Mouse (Mus musculus) neural tube, embryonic 15.5 days (tissue): ENCODE measurements around the gene Aqp6. TPM values are rescaled to one million over a fixed set of nuclear protein-coding genes. Genes with fewer than 3 reads are reported as not detected.

Experiments
- ATAC-seq: fragments of 200-750 bp; cut with Nextera tagmentation; 2 replicates; pipeline ENCODE4 v1.8.0; 2017; ENCODE audit warnings: mild to moderate bottlenecking, moderate TSS enrichment, moderate library complexity; ENCODE audit not compliant: low FRiP score
- H3K27ac ChIP-seq: fragments of 300-500 bp; sonication (generic); replicated peaks from 2 replicates; pipeline ENCODE4 v1.5.1; 2015; ENCODE audit warnings: mild to moderate bottlenecking, inconsistent platforms
- H3K27me3 ChIP-seq: fragments of 300-500 bp; sonication (generic); replicated peaks from 2 replicates; pipeline ENCODE4 v1.6.1; 2015; ENCODE audit warnings: inconsistent platforms
- H3K36me3 ChIP-seq: fragments of 300-500 bp; sonication (generic); 2 replicates; pipeline ENCODE4 v1.6.1; 2015; ENCODE audit warnings: inconsistent platforms
- H3K4me1 ChIP-seq: fragments of 300-500 bp; sonication (generic); 2 replicates; pipeline ENCODE4 v1.6.1; 2015; ENCODE audit warnings: inconsistent platforms
- H3K4me2 ChIP-seq: fragments of 300-500 bp; sonication (generic); 2 replicates; pipeline ENCODE4 v1.6.1; 2015; ENCODE audit warnings: inconsistent platforms, mild to moderate bottlenecking, moderate library complexity
- H3K4me3 ChIP-seq: fragments of 300-500 bp; sonication (generic); replicated peaks from 2 replicates; pipeline ENCODE4 v1.5.1; 2015; ENCODE audit warnings: mild to moderate bottlenecking, inconsistent platforms
- H3K9ac ChIP-seq: fragments of 300-500 bp; sonication (generic); replicated peaks from 2 replicates; pipeline ENCODE4 v1.6.1; 2015; ENCODE audit warnings: mild to moderate bottlenecking, inconsistent platforms
- H3K9me3 ChIP-seq: fragments of 300-500 bp; sonication (generic); replicated peaks from 2 replicates; pipeline ENCODE4 v1.6.1; 2016; ENCODE audit warnings: inconsistent platforms
- WGBS: fragments of 180-500 bp; shearing (Covaris S2); methylation state at CpG from one replicate; pipeline ENCODE4 v1.1.7; 2015; ENCODE audit warnings: mixed read lengths; 5-methylcytosine and 5-hydroxymethylcytosine counted together
- polyA plus RNA-seq: library from polyadenylated mRNA; unstranded; fragments of >200 nt; fragmentation: Nextera tagmentation; extraction: Ambion mirVana; gene quantifications from 2 replicates; pipeline ENCODE4 v1.2.1, GENCODE M21; 2015

Gene Aqp6
- polyA plus RNA-seq, 1 experiment from 2014 or later: 0.64 TPM

DNA sequence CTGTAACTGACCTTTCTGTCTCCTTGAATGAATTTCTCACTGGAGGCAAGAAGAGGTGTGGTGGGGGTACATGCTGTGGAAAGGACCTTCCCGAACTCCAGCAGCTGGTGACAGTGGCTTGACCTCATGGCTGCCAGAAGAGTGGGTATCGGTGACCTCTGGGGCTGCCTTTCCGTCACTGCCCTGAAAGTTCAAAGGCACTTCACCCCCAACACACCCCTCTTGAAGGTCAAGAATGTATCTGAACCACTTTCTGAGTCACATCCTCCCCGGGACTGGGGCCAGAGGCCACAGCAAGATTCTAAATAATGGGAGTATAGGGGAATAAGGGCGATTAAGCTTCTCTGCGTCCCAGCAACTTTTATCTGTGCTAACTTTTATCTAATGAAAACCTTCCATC lies 15.5 kb upstream of the Aqp6 start:
- no peak for ATAC-seq
- Histone ChIP-seq H3K9me3 (no peaks in the 10 kb centered on the region), H3K9ac (no peak overlapping the region), H3K27me3 (peaks cover 93% of the 10 kb centered on the region), H3K4me2 (no peak overlapping the region), H3K27ac (no peak overlapping the region), H3K4me1 (peaks cover 29% of the 10 kb centered on the region), H3K4me3 (no peak overlapping the region), H3K36me3 (no peaks in the 10 kb centered on the region)
- 79% methylated on average over 6 of the region's 6 CpGs for WGBS

DNA sequence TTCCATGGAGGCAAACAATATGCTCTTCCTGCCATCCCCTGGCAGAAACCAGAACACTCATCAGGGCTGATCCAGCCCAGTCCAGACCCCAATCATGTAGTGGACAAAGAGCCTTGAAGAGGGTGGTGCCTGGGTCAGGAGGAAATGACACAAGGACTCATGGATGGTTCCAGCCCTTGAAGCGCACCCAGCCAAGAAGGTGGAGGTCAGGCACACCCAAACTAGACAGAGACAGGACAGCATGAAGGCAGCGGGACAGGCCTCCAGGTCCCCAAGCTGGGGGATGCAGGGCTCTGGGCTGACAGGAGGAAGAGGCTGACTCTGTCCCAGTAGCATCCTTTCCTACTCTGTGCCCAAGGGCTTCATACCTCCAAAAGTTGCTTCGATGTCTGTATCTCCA lies 14.7 kb upstream of the Aqp6 start:
- H3K36me3 ChIP-seq: no peaks in the 10 kb centered on the region
- no peaks in the 10 kb centered on the region for H3K9me3 ChIP-seq
- no peak overlapping the region for H3K27ac ChIP-seq
- no peak overlapping the region for H3K9ac ChIP-seq
- H3K4me2 ChIP-seq: no peak overlapping the region
- no peak for ATAC-seq
- WGBS: 90% methylated on average over 3 of the region's 3 CpGs
- H3K4me3 ChIP-seq: no peak overlapping the region
- peaks cover 34% of the 10 kb centered on the region for H3K4me1 ChIP-seq
- peaks cover 93% of the 10 kb centered on the region for H3K27me3 ChIP-seq

DNA sequence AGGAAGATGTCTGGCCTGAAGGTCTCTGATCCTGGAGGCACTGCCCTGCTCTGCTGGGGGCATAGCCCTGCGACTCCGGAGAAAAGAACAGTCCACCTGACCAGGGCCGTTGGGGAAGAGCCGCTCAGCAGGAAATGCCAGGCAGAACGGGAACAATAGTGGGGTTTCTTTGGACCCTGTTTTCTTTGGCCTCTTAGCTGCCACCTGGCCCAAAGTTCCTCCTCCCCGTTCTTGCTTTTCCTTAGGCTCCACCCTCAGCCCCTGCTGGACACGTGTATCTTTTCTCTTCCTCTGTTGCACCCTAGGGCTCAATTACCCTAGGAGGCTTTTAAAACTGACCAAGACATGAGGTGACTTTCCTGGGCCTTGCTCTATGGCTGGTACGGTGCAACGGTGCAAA lies 12.0 kb upstream of the Aqp6 start:
- H3K9ac ChIP-seq: no peak overlapping the region
- 4% methylated on average over 9 of the region's 9 CpGs for WGBS
- H3K9me3 ChIP-seq: no peaks in the 10 kb centered on the region
- H3K27ac ChIP-seq: no peak overlapping the region
- no peak overlapping the region for H3K4me3 ChIP-seq
- H3K36me3 ChIP-seq: no peaks in the 10 kb centered on the region
- H3K27me3 ChIP-seq: peaks cover 95% of the 10 kb centered on the region
- H3K4me2 ChIP-seq: no peak overlapping the region
- peaks cover 19% of the 10 kb centered on the region for H3K4me1 ChIP-seq
- no peak for ATAC-seq

DNA sequence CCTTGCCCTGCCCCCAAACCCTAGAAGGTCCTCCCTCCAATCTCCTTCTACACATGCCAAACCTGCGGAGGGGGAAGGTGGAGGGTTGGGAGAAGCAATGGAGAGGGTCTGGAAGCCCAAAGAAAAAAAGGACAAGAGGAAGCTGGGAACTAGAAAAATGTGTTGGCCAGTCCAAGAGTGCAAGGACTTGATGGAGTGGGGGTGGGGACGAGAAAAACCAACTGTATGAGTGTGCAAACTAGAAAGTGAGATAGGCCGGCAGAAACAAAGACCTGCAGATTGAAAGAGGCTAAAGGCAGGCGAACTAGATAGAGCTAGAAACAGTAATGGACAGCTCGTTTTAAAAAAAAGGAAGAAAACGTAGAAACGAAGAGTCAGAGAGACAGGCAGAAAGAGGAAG lies 11.5 kb upstream of the Aqp6 start:
- H3K27me3 ChIP-seq: peaks cover 95% of the 10 kb centered on the region
- H3K36me3 ChIP-seq: no peaks in the 10 kb centered on the region
- H3K4me3 ChIP-seq: no peak overlapping the region
- H3K27ac ChIP-seq: no peak overlapping the region
- H3K4me2 ChIP-seq: no peak overlapping the region
- peaks cover 15% of the 10 kb centered on the region for H3K4me1 ChIP-seq
- H3K9ac ChIP-seq: no peak overlapping the region
- no peaks in the 10 kb centered on the region for H3K9me3 ChIP-seq
- no peak for ATAC-seq
- WGBS: 20% methylated on average over 7 of the region's 7 CpGs

DNA sequence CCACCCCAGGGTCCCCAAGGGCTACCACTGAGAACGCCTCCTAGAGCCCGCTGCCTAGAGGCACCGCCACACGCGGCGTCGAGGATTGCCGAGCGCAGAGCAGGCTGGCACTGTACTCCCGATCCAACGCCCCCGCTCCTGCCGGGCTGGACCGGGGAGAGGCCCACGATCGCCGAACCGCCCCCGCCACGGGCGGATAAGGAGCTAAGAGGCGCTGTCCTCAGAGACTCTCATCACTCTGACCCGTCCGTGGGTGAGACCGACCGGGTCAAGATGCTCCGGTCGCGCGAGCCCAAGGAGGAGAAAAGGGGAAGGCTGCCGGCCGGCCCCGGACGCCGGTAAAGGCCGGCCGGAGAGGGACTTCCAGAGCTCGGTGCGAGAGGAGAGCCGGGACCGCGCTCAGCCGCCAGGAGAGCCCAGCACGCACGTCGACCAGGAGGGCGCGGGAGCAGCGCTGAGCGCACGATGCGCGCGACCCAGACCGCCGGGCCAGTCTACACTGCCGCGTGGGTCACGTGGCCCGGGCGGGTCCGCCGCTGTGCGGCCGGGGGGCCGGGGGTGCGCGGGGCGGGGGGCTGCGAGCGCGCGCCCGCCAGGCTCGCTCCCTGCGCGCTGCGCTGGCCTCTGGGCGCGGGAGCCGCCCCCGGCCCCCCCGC lies 10.6 kb upstream of the Aqp6 start, which contains the start of gene Aqp5:
Gene Aqp5 (plus strand): TSS at position 354 of the 656 bp plus-strand sequence.
- H3K4me1 ChIP-seq: peaks cover 11% of the 10 kb centered on the region
- under 1% methylated on average over 51 of the region's 83 CpGs for WGBS
- peak within 1 kb of the TSS; percentile 70 for H3K4me2 ChIP-seq
- no peaks in the 10 kb centered on the region for H3K9me3 ChIP-seq
- H3K9ac ChIP-seq: peak within 1 kb of the TSS; percentile 32
- no peaks in the 10 kb centered on the region for H3K36me3 ChIP-seq
- no peak within 1 kb of the TSS for H3K27ac ChIP-seq
- H3K27me3 ChIP-seq: peaks cover 94% of the 10 kb centered on the region
- peak; percentile 74; the same call in 1 of the 2 replicates for ATAC-seq
- peak within 1 kb of the TSS; percentile 43 for H3K4me3 ChIP-seq

DNA sequence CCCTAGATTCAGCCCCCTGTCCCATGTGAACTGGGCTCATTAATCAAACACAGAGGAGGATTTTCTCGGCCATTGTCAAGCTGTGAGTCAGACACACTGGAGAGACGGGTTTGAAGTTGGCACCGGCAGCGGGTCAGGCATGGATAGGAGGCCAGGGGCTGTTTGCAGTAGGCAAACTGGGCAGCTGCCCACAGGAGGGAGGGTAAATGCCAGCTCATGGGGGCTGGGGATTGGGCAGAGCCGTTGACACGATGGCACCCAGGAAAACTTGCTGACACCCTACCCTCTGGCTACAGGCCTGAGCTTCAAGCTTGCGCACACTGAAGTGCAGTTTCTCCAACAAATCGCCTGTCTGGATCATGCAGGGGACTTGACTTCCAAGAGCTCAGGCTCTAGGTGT lies 9.0 kb upstream of the Aqp6 start:
- no peak overlapping the region for H3K27ac ChIP-seq
- no peaks in the 10 kb centered on the region for H3K36me3 ChIP-seq
- peaks cover 15% of the 10 kb centered on the region for H3K4me1 ChIP-seq
- H3K9me3 ChIP-seq: no peaks in the 10 kb centered on the region
- no peak overlapping the region for H3K9ac ChIP-seq
- peaks cover 81% of the 10 kb centered on the region for H3K27me3 ChIP-seq
- 57% methylated on average over 8 of the region's 8 CpGs for WGBS
- no peak overlapping the region for H3K4me2 ChIP-seq
- no peak overlapping the region for H3K4me3 ChIP-seq
- ATAC-seq: no peak

DNA sequence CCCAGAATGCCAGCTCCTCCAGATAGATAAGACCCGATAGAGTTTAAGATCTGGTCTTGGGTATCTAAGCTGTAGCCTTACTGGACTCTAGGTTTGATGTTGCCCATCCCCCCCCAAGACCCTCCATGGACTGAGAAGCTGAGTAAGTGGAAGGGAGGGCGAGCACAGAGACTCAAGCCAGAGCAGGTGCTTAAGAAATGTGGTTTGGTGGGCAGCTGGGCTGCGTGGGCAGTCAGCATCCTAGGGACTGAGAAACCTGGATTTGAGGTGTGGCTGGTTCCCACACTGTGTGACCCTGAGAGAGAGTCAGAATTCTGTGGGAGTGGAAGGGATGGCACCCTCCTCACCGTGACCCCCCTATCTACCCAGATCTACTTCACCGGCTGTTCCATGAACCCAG lies 8.3 kb upstream of the Aqp6 start:
- Histone ChIP-seq H3K9ac (no peak overlapping the region), H3K4me3 (no peak overlapping the region), H3K4me2 (no peak overlapping the region), H3K27ac (no peak overlapping the region), H3K9me3 (no peaks in the 10 kb centered on the region), H3K36me3 (no peaks in the 10 kb centered on the region), H3K4me1 (peaks cover 15% of the 10 kb centered on the region), H3K27me3 (peaks cover 74% of the 10 kb centered on the region)
- 95% methylated on average over 5 of the region's 5 CpGs for WGBS
- ATAC-seq: no peak

DNA sequence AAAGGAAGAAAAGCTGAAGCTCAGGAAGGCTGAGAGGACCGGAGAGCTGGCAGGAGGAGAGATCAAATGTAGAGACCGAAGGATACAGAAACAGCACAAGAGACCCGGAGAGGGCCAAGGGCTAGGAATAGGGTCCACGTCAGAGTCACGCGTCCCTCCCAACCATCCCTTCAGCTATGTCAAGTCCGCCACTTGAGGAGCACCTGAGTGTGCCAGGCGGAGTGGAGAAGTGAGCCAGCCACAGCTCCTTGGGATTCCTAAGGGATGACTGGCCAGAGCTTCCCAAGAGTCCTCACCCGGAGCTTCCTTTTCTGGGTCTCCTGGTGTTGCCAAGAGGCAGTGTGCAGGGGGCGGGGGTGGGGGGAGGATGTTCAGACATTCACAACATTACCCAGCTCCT lies 6.2 kb upstream of the Aqp6 start:
- Histone ChIP-seq H3K36me3 (no peaks in the 10 kb centered on the region), H3K9me3 (no peaks in the 10 kb centered on the region), H3K4me2 (no peak overlapping the region), H3K4me3 (no peak overlapping the region), H3K27ac (no peak overlapping the region), H3K27me3 (peaks cover 53% of the 10 kb centered on the region), H3K9ac (no peak overlapping the region), H3K4me1 (peaks cover 25% of the 10 kb centered on the region)
- no peak for ATAC-seq
- WGBS: 82% methylated on average over 10 of the region's 10 CpGs

DNA sequence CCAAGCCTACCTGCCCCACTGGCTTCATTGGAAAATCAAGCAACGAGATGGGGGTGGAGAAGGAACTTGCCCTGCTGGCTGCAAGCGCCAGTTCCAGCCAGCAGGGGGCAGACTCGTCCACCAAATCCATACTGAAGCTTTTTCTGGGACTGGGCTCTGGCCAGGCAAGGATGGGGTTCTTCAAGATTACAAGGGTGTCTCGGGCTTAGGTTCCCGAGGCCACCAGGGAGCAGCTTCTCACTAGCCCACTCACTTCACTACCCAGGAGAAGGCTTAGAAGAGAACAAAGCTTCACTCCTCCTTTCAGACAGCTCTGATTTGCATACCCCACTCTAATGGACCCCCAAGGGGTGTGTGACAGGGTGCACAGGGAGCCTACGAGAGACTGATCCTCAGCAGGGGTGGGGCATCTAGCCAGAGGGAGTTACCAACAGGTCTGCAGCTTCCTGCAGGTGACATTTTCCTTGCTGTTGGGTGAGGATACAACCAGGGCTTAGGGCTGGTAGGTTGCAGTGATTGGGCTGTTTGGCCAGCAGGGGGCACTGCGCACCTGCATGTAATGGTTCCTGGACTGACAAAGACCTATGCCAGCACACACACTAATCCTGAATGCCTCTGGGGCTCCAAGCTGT lies 5.0 kb upstream of the Aqp6 start:
- no peaks in the 10 kb centered on the region for H3K36me3 ChIP-seq
- H3K9ac ChIP-seq: no peak overlapping the region

DNA sequence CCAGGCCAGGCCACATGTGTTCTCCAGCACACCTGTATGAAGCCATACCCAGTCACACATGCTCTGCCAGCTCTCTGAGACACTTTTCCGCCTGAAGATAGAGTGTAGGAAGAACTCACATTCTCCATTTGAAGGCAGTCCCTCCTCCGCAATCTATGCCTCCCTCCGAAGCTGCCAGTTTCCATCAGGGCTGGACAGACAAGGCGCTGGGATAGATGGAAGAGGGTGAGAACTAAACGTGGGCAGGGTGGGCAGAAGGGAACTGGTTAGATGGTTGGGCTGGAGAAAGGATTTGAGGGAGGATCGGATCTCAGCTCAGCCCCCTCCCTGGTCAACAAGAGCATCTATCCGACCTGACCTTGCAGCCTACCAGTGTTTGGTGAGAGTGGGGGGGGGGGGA lies 4.4 kb upstream of the Aqp6 start:
- Histone ChIP-seq H3K4me1 (peaks cover 31% of the 10 kb centered on the region), H3K9me3 (no peaks in the 10 kb centered on the region), H3K9ac (no peak overlapping the region), H3K36me3 (no peaks in the 10 kb centered on the region), H3K4me2 (no peak overlapping the region), H3K4me3 (no peak overlapping the region), H3K27me3 (peaks cover 35% of the 10 kb centered on the region), H3K27ac (no peak overlapping the region)
- WGBS: 69% methylated on average over 7 of the region's 7 CpGs
- ATAC-seq: no peak

More for the DNA sequence above, 5.0 kb upstream of the Aqp6 start:
- peaks cover 26% of the 10 kb centered on the region for H3K4me1 ChIP-seq
- H3K4me3 ChIP-seq: no peak overlapping the region
- 0% methylated on average over 7 of the region's 7 CpGs for WGBS
- H3K9me3 ChIP-seq: no peaks in the 10 kb centered on the region
- H3K27me3 ChIP-seq: peaks cover 42% of the 10 kb centered on the region
- H3K4me2 ChIP-seq: peak overlapping the region; percentile 25; the same call in 1 of the 2 replicates
- no peak overlapping the region for H3K27ac ChIP-seq
- ATAC-seq: peak; percentile 87

DNA sequence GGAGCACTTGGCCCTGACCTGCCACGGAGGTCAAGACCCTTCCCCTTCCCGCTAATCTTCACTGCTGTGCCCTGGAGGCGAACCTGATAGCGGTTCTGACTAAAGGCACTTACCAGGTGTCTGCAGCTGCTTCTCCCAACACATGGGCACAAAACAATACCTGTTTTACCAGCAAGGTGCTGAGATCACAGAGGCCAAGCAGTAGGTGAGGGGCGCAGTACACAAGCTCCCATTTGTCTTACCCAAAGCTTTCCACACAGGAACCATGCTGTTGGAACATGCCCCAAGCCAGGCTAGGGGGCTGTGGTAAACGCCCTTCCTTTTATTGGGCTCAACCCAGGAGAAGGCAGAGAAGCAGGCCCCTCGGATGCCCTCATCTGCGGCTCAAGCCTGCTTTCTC lies 3.6 kb upstream of the Aqp6 start:
- H3K4me3 ChIP-seq: no peak overlapping the region
- H3K4me1 ChIP-seq: peaks cover 37% of the 10 kb centered on the region

More for the DNA sequence above, 3.6 kb upstream of the Aqp6 start:
- H3K9me3 ChIP-seq: no peaks in the 10 kb centered on the region
- H3K27ac ChIP-seq: no peak overlapping the region
- 59% methylated on average over 8 of the region's 8 CpGs for WGBS
- H3K4me2 ChIP-seq: no peak overlapping the region
- peaks cover 28% of the 10 kb centered on the region for H3K27me3 ChIP-seq
- no peaks in the 10 kb centered on the region for H3K36me3 ChIP-seq
- no peak overlapping the region for H3K9ac ChIP-seq
- no peak for ATAC-seq
